Mouse (Mus musculus) cerebellum, postnatal 36 days (tissue): Measurements from ENCODE around the gene Polq.

Experiments
- DNase-seq, 2 experiments: peaks; one replicate each; pipeline ENCODE4 v3.0.0; 2021 to 2022; ENCODE audit warnings: mixed read lengths in 2 of 2

The Polq gene

DNA sequence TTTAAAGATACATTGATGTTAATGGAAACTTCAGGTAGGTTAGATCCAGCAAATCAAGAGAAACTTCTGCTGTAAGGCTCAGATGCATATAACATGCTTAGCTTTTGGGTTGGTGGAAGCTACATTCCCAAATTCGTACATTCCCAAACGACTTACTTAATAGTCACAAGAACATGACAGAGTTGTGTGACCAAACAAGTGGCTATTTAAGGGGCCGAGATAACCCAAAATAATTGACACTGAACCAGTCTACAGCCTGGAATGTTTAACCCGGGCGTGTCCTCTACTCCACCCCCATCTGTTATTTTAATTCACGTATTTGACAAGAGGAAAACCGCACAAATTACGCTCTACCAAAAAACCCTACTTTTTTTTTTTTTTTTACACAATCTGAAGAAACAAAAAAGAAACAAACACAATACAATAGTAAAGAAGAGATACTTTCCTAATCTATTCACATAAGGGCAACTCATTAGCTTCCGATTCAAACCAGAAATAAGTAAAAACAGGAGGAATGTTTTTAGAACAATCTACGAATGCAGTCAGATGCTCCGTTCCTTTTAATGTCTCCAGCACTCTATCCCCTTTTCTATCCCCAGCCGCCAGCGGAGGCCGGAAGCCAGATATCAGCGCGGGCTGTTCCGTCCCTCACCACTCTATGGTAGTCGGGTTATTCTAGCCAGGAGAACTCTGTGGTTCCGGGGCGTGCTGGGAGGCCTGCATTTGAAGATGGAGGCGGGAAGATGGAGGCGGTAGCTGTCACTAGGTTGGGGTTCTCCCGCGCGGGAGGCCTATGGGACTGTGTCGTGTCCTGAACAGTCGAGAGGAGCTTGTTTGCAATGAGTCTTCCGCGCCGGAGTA is at the start of gene Polq:
Gene Polq, plus strand, starts transcription at position 726 of the 861 bp plus-strand sequence.
- DNase-seq, result peak; percentile 89 to 90

GRCm38 (mm10) chr16:36963415-36963814 is 48.2 kb upstream of the Polq start:
- no peak for DNase-seq

DNA sequence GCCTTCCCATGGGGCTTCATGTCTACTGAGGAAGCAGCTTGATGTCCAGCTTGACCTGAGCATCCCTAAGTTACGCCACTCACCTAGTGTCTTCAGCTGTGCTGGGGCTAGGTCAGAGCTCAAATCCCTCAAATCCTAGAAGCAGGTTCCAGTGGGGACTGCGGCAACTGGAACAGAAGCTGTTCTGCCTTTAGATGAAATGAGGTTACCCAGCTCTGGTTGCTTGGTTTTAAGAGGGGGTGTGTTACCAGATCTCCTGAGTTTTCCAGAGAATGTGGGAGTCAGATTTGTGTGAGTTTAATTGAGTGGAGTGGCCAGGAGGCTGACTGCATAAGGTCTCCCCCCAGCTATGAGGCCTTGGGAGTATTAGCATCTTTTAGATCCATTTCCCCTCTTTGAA is 32.5 kb upstream of the Polq start:
- no peak for DNase-seq

DNA sequence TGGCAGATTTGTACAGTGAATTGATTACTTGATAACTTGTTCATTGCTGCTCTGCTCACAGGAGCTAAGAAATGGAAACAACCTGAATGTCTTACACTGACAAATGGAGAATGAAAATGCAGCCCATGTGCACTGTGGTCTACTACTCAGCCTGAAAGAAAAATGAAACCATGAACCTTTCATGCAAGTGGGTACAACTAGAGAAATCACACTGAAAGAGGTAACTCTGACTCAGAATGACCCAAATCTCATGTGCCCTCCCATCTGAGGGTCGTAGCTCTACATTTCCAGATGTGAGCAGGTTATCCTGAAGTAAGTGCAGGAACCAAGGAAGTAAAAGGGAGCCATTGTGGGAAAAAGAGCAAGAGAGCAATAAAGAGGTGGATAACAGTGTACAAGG is 27.8 kb upstream of the Polq start:
- no peak for DNase-seq

- no peak for DNase-seq
These were observed 25.9 kb upstream of the Polq start for GRCm38 (mm10) chr16:36985636-36986042.

DNA sequence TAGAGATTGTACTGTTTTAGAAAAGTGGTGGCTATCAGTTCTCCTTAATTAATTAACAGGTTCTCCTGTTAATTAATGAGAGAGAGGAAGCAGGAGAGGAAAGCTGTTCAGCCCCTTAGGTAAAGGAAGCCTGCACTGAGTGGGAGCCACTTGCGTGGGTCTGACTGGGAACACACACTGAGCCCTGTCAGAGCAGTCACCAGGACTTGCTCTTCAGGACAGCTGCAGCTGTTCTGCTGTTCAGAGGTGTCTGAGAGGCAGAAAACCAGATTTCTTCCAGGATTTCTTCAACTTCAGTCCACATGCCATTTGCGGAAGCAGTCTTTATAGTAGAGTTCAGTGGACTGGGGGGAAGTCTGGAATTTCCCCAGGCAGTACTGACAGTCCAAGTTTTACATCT is 24.2 kb upstream of the Polq start:
- no peak for DNase-seq

DNA sequence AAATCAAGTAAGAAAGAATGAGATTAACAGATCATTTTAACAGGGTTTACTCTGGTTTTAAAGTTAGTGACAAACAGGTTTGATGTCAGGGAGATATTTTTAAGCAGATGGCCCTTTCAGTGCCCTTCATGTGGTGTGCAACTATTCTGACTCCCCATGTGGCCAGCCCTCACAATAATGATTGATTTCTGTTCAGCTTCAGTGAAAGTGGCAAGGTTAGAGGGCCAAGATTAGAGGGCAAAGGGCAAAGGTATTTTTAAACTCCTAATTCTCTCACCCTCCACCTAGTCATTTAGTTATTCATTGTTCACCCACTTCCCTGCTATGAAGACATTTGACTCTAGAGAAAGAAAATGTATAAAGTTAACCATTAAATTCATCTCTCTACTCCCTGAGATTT is 23.5 kb upstream of the Polq start:
- DNase-seq, result no peak

DNA sequence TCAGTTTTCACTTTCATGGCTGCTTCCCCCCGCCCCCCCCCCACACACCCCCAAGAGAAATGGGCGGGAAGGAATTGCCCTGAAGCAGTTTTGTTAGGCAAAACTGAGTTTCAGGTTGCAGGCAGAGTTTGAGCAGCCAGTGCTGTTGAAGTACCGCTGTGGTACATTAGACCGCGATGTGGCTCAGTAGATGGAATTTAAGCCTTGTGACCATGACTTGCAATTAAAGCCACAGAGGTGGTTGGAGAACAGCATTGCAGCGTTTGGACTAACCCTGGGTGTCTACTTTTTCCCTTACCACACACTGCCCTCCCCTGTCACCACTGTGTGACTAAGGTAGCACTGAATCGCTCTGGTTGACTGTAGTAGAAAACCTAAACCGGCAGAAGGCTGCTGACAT is 22.1 kb upstream of the Polq start:
- no peak for DNase-seq

GRCm38 (mm10) chr16:36989999-36990625 is 21.5 kb upstream of the Polq start, which contains the start of gene Fbxo40:
TSS of gene Fbxo40 (minus strand) at chr16:36990467.
- DNase-seq, result no peak

- no peak for DNase-seq
These were observed 13.9 kb upstream of the Polq start for GRCm38 (mm10) chr16:36997650-36998049.

DNA sequence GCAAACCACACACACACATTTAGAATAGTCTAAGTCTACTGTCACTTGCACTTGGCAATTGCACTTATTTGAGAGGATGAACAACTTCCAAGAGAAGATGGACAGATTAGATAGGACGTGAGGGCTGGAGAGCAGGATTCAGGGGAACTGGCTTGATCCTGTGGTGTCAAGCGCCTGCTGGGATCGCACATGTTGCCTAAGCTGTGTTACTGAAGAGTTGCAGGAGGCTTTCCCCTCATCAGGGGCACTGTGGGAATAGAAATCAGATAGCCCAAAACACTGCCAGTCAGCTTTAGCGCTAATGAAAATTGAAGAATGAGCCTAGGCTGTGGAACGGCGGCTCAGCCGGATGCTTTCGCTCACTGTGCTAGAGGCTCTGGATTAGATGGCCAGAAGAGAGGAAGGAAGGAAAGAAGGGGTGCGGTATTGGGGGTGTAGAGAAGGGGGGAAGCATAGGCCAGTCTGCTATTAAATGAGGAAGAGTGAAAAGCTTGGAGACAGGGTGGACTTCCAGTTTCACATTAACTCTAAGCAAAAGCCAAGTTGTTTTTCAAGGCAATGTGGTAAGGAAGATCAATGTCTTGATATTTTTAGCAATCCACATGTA is 12.1 kb upstream of the Polq start:
- peak; percentile 70 to 73 for DNase-seq

GRCm38 (mm10) chr16:37009262-37009661 is 2.3 kb upstream of the Polq start:
- DNase-seq, result no peak

GRCm38 (mm10) chr16:37010370-37010769 is 1.2 kb upstream of the Polq start:
- peak in 1 of 2 experiments; percentile 39 for DNase-seq

GRCm38 (mm10) chr16:37011922-37012289 is 320 bp downstream of the Polq start:
- no peak for DNase-seq

GRCm38 (mm10) chr16:37012336-37012735 is 750 bp downstream of the Polq start:
- no peak for DNase-seq

- DNase-seq, result no peak
These were observed 16.0 kb downstream of the Polq start for GRCm38 (mm10) chr16:37027581-37027980.

- DNase-seq, result peak in 1 of 2 experiments; percentile 20
These were observed 20.4 kb downstream of the Polq start for GRCm38 (mm10) chr16:37031996-37032395.

DNA sequence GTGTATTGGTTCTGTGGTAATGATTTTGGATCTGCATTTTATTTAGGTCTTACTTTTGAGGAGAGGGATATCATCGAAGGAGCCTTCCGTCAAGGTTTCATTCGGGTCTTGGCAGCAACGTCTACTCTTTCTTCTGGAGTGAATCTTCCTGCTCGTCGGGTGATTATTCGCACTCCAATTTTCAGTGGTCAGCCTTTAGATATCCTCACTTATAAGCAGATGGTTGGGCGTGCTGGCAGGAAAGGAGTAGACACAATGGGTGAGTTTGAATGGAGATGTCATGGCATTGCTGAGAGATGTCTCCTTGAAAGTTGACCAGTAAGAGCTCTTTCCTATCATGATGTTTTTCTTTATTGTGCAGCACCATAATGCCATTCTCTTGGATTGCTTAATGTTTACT is 23.2 kb downstream of the Polq start:
- no peak for DNase-seq

- no peak for DNase-seq
These were observed 48.0 kb downstream of the Polq start for GRCm38 (mm10) chr16:37059631-37060030.

DNA sequence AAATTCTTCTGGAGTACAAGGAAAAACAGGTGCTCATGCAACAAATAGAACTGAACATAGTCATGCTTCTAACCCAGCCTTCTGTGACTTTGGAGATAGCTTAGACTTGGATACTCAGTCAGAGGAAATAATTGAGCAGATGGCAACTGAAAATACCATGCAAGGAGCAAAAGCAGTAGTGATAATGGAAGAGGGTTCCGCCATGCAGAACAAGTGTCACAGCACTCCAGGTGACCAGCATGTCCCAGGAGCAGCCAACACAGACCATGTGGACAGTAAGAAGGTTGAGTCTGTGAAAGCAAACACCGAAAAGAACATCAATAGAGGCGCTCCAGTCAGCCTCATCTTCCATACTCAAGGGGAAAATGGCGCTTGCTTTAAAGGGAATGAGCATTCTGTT is 49.7 kb downstream of the Polq start:
- peak in 1 of 2 experiments; percentile 23 for DNase-seq

DNA sequence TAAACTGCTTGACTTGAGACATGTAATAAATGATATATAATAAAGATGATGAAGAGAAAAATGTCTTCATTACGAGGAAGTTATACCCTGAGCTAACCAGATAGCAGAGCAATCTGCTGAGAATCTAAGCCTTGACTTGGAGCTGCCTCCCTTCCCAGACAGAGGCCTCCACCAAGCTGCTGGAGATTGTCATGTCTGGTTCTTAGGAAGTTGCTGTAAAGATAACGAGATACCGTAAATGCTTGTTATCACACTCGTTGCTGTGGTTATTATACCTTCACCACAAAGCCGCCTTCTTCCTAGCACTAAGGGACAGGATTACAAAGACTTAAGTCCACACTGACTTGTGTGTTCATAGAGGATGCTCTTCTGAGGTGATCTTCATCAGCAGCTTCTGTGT is 60.8 kb downstream of the Polq start:
- no peak for DNase-seq

GRCm38 (mm10) chr16:37089648-37090047 is 78.1 kb downstream of the Polq start:
- no peak for DNase-seq

DNA sequence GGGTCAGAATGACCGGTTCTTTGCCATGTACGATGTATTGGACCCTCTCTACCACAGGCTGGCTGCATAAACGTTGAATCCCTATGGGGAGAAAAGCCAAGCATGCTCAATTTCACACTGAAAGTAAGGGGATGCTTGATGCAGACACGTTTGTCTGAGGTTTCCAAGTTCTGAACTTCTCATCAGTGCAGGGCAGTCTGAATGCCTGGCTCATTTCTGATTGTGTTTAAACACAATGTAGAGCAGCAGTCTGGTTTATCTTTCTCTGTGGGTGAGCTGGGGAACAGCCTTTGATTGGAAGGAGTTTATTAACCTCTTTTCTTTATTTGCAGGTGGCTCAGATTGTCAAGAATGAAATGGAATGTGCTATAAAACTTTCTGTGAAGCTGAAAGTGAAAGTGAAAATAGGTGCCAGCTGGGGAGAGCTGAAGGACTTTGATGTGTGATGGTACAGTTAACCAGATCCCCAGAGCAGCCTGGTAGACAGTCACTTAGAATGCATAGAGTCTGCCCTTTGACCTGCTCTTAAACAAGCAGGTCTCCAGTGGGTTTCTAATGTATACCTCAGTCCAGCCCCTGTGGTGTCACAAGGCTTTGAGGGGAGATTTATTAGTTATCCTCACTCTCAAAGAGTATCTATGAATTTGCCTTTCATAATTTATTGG is 82.7 kb downstream of the Polq start:
- no peak for DNase-seq
